Mouse (Mus musculus) MN1 (cell line): ENCODE results near the gene Tmem164.

Experiments
- DNase-seq: peaks from one replicate; pipeline ENCODE4 v3.0.0-alpha.2; 2016; ENCODE audit warnings: low spot score

Gene Tmem164

GRCm38 (mm10) chrX:142750775-142751174 lies 69.6 kb downstream of the Tmem164 start:
- no peak for DNase-seq

GRCm38 (mm10) chrX:142755542-142755941 lies 74.3 kb downstream of the Tmem164 start:
- no peak for DNase-seq

GRCm38 (mm10) chrX:142760415-142760814 lies 79.2 kb downstream of the Tmem164 start:
- no peak for DNase-seq

GRCm38 (mm10) chrX:142763337-142763736 lies 82.1 kb downstream of the Tmem164 start:
- DNase-seq = no peak

GRCm38 (mm10) chrX:142769698-142770097 lies 88.5 kb downstream of the Tmem164 start:
- DNase-seq = no peak

- no peak for DNase-seq
Measured at GRCm38 (mm10) chrX:142773658-142774057, 92.5 kb downstream of the Tmem164 start.

- no peak for DNase-seq
Measured at GRCm38 (mm10) chrX:142776131-142776530, 94.9 kb downstream of the Tmem164 start.

- no peak for DNase-seq
Measured at GRCm38 (mm10) chrX:142778638-142779037, 97.4 kb downstream of the Tmem164 start.

GRCm38 (mm10) chrX:142786160-142787052 lies 105.2 kb downstream of the Tmem164 start:
- DNase-seq = no peak

- DNase-seq = no peak
Measured at GRCm38 (mm10) chrX:142792185-142792584, 111.0 kb downstream of the Tmem164 start.

GRCm38 (mm10) chrX:142794069-142794610 lies 112.9 kb downstream of the Tmem164 start:
- DNase-seq = no peak

- DNase-seq = peak; percentile 63
Measured at GRCm38 (mm10) chrX:142804596-142804995, 123.4 kb downstream of the Tmem164 start.

- DNase-seq = no peak
Measured at GRCm38 (mm10) chrX:142806126-142806525, 124.9 kb downstream of the Tmem164 start.

- no peak for DNase-seq
Measured at GRCm38 (mm10) chrX:142806620-142807061, 125.4 kb downstream of the Tmem164 start.

- DNase-seq = peak; percentile 68
Measured at GRCm38 (mm10) chrX:142808411-142808810, 127.2 kb downstream of the Tmem164 start.

GRCm38 (mm10) chrX:142813146-142813545 lies 131.9 kb downstream of the Tmem164 start:
- peak; percentile 9 for DNase-seq

- DNase-seq = peak; percentile 42
Measured at GRCm38 (mm10) chrX:142818057-142818682, 137.0 kb downstream of the Tmem164 start.

GRCm38 (mm10) chrX:142821239-142821638 lies 140.0 kb downstream of the Tmem164 start:
- no peak for DNase-seq

- DNase-seq = peak; percentile 24
Measured at GRCm38 (mm10) chrX:142821846-142822245, 140.6 kb downstream of the Tmem164 start.

GRCm38 (mm10) chrX:142825309-142825708 lies 144.1 kb downstream of the Tmem164 start:
- no peak for DNase-seq

GRCm38 (mm10) chrX:142827644-142828043 lies 146.4 kb downstream of the Tmem164 start:
- DNase-seq = no peak

- DNase-seq = no peak
Measured at GRCm38 (mm10) chrX:142828184-142828908, 147.1 kb downstream of the Tmem164 start.
